In the genomic region with DNA sequence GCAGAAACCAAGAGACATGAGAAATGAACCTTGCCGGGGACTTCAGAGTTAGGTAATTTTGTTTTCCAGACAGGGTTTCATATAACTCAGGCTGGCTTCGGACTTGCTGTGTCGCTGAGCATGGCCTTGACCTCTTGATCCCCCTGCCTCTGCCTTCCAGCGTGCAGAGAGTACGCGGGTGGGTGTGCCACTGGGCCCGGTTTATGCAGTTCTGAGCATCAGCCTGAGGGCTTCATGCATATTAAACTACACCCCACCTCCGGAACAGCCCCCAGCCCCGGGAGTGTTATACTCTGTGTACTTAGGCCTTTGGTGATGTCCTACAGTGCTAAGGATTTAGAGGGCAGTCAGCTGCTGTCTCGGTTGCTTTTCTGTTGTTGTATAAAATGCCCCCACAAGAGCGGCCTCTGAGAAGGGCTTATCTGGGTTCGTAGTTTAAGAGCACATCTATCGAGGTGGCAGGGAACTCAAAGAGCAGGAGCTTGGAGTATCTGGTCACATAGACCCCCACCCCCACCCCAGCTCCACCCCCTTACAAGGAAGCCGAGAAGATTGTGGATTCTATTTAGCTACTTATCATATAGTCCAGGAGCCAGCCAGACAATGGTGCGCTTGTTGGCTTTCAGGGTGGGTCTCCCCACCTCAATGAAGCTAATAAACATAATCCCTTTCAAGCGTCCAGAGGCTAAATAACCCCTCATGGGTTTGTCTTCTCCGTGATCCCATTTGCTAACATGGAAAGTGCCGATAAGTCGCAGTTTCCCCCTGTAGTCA, we compare ENCODE assay signal across 13 mouse cellular contexts.
DNase-seq lines count a peak whose midpoint lies in the region; ATAC-seq and TF ChIP-seq lines count a peak whose summit lies in the region.
"Had no signal": no experiment of that assay in that cellular context is flagged by ENCODE, and none has a peak within 500 bp of the region (broad histone marks: within the 10 kb centered on the region; RNA-seq: fewer than 3 reads in every experiment).

No protein-coding gene starts in this region.

- peaks cover 8% of the 10 kb centered on the region for H3K27me3 ChIP-seq in hindbrain, embryonic 10.5 days (ENCODE audit: insufficient read depth, poor library complexity, severe bottlenecking)
- H3K27me3 ChIP-seq in hindbrain, embryonic 16.5 days (replicated peaks; ENCODE audit: control insufficient read depth, insufficient read depth, low read length): no peaks in the 10 kb centered on the region
- H3K27me3 ChIP-seq in intestine, embryonic 15.5 days (replicated peaks): no peaks in the 10 kb centered on the region
- H3K27me3 ChIP-seq: limb, embryonic 15.5 days had no signal

- H3K4me1 ChIP-seq in hindbrain, embryonic 10.5 days (replicated peaks): peaks cover 65% of the 10 kb centered on the region
- peaks cover 3% of the 10 kb centered on the region; the same call in 1 of the 2 replicates for H3K4me1 ChIP-seq in hindbrain, embryonic 16.5 days (ENCODE audit: control insufficient read depth, insufficient read depth, low read depth, low read length)
- peaks cover 9% of the 10 kb centered on the region; the same call in 1 of the 2 replicates for H3K4me1 ChIP-seq in intestine, embryonic 15.5 days (replicated peaks)

- peak overlapping the region; percentile 75 for H3K27ac ChIP-seq in hindbrain, embryonic 10.5 days
- no peak overlapping the region for H3K27ac ChIP-seq in hindbrain, embryonic 16.5 days (ENCODE audit: low read depth, low read length)
- H3K27ac ChIP-seq in intestine, embryonic 15.5 days: no peak overlapping the region
- H3K27ac ChIP-seq: limb, embryonic 15.5 days had no signal

- WGBS in hindbrain, embryonic 10.5 days: 49% methylated on average over 19 of the region's 19 CpGs
- WGBS in hindbrain, embryonic 16.5 days: 50% methylated on average over 19 of the region's 19 CpGs
- 39% methylated on average over 19 of the region's 19 CpGs for WGBS in intestine, embryonic 15.5 days

- peak; percentile 40 for DNase-seq in hindbrain, embryonic 10.5 days (ENCODE audit: low spot score)
- DNase-seq in WW6 (ENCODE audit: low read depth, low spot score): peak; percentile 39
- peak; percentile 37 for DNase-seq in brain, embryonic 14.5 days (ENCODE audit: low read depth)
- DNase-seq in B cell, adult 2 months: no peak
- DNase-seq in gastrocnemius, postnatal 36 days: no peak
- no peak for DNase-seq in lung, postnatal 4 days
- DNase-seq: cerebellum, adult 8-10 months; thymus, postnatal 4 days had no signal

- TF ChIP-seq CTCF in brain, embryonic 14.5 days (IDR thresholded peaks at IDR 0.05; ENCODE audit: borderline replicate concordance, extremely low read depth, insufficient read depth, insufficient read length): no peak

- no peak overlapping the region for H3K4me2 ChIP-seq in hindbrain, embryonic 16.5 days (ENCODE audit: low read length)
- no peak overlapping the region for H3K4me2 ChIP-seq in intestine, embryonic 15.5 days (replicated peaks)
- H3K4me2 ChIP-seq: limb, embryonic 15.5 days had no signal

- no peak for ATAC-seq in hindbrain, embryonic 16.5 days
- peak; percentile 77 for ATAC-seq in intestine, embryonic 15.5 days
- ATAC-seq: activated CD4-positive, CD25-positive, alpha-beta regulatory T cell, adult 4 months had no signal

- no peak overlapping the region; the same call in 1 of the 2 replicates for H3K9ac ChIP-seq in hindbrain, embryonic 16.5 days (ENCODE audit: low read depth, low read length)
- no peak overlapping the region for H3K9ac ChIP-seq in intestine, embryonic 15.5 days
- H3K9ac ChIP-seq: limb, embryonic 15.5 days had no signal

- no peak for TF ChIP-seq POLR2A in brain, embryonic 14.5 days (IDR thresholded peaks at IDR 0.05; ENCODE audit: borderline replicate concordance, extremely low read depth, insufficient read depth, insufficient read length, poor library complexity, severe bottlenecking)

- intact Hi-C loops in gastrocnemius, postnatal 36 days (cut with DNase I): no loop called here

- H3K4me3 ChIP-seq in hindbrain, embryonic 10.5 days: no peak overlapping the region
- H3K4me3 ChIP-seq in hindbrain, embryonic 16.5 days (ENCODE audit: low read length): no peak overlapping the region
- no peak overlapping the region for H3K4me3 ChIP-seq in intestine, embryonic 15.5 days (replicated peaks)
- H3K4me3 ChIP-seq: erythroblast, embryonic 14.5 days; limb, embryonic 15.5 days had no signal

- H3K9me3 ChIP-seq in hindbrain, embryonic 10.5 days: 0 out of 2 replicates have a peak, but pooled peaks cover 2% of the 10 kb centered on the region
- H3K9me3 ChIP-seq in hindbrain, embryonic 16.5 days (ENCODE audit: control insufficient read depth, low read length): peaks cover 4% of the 10 kb centered on the region; the same call in 1 of the 2 replicates
- no peaks in the 10 kb centered on the region for H3K9me3 ChIP-seq in intestine, embryonic 15.5 days
- H3K9me3 ChIP-seq: limb, embryonic 15.5 days had no signal

- H3K36me3 ChIP-seq in hindbrain, embryonic 10.5 days: no peaks in the 10 kb centered on the region
- H3K36me3 ChIP-seq in hindbrain, embryonic 16.5 days (ENCODE audit: control insufficient read depth, insufficient read depth, low read length): no peaks in the 10 kb centered on the region
- H3K36me3 ChIP-seq in intestine, embryonic 15.5 days: 0 out of 2 replicates have a peak, but pooled peaks cover 3% of the 10 kb centered on the region
- H3K36me3 ChIP-seq: limb, embryonic 15.5 days had no signal

Comparison
In these comparisons a context has a peak if more than half of its experiments do, and no peak if none do; other contexts are left out.
1. DNase-seq: peak in hindbrain, embryonic 10.5 days (single experiment), WW6 (single experiment) and brain, embryonic 14.5 days (single experiment); none in B cell, adult 2 months (0 of 2), gastrocnemius, postnatal 36 days (0 of 2) and lung, postnatal 4 days (0 of 2).